Mouse (Mus musculus): ENCODE measurements around the gene Cux2.

DNA sequence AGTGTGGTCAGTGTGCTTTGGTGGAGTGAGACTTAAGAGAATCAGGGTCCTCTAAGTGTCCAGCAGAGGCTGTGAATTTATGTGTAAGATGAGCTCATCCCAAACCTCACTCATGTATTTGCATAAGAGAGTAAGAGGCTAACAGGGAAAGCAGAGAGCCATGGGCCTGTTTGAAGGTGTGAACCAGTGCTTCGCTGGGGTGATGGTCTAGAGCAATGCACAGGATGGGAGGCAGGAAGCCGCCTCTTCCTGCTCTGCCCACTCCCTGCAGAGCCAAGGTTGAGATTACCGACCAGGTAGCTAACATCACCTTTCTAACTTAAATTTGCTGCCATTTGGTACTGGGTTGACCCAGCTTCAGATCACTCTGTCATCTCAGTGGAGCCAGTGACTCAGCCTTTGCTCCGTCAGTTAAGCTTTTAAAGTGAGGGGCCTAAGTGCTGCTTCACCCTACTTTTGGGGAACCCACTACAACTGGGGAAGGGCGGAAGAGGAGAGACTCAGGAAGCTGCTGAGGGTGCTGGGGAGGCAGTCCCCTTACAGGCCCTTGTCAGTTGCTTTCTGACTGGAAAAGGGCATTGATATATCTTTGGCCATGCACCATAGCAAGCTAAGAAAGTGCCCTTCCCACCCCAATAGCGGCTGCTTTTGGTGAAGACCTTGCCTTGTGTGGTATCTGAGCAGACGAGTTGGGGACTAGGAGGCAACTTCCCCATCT is 237.2 kb downstream of the Cux2 start:
- TF ChIP-seq GATA1 (IDR thresholded peaks at IDR 0.05; ENCODE audit: borderline replicate concordance, low read length) (no peak), FLI1 (IDR thresholded peaks at IDR 0.05; ENCODE audit: low read length) (no peak)
